In genomic region chr1:38664777-38665176, GRCm38 (mm10) we compare ENCODE assay signal across 8 mouse cellular contexts. TPM values are rescaled to one million over a fixed set of nuclear protein-coding genes. Genes with fewer than 3 reads are reported as not detected.
DNase-seq lines count a peak whose midpoint lies in the region; ATAC-seq lines count a peak whose summit lies in the region.

Gene Aff3, minus strand, starts transcription at chr1:38664955.

- DNase-seq in kidney, postnatal 25 days: no peak
- DNase-seq in left cerebral cortex, adult 8-10 months (ENCODE audit: low spot score in 2 of 2): no peak
- DNase-seq in thymus, postnatal 14 days: peak; percentile 77

- no peaks in the 10 kb centered on the region for H3K9me3 ChIP-seq in kidney, embryonic 15.5 days (replicated peaks)
- H3K9me3 ChIP-seq in heart, embryonic 11.5 days (replicated peaks; ENCODE audit: control insufficient read depth, low read length): no peaks in the 10 kb centered on the region

- H3K27me3 ChIP-seq in kidney, embryonic 15.5 days: no peaks in the 10 kb centered on the region
- no peaks in the 10 kb centered on the region for H3K27me3 ChIP-seq in heart, embryonic 11.5 days (ENCODE audit: control insufficient read depth, insufficient read depth, low read length)

- peak within 1 kb of the TSS; percentile 75 for H3K27ac ChIP-seq in kidney, embryonic 15.5 days
- no peak within 1 kb of the TSS for H3K27ac ChIP-seq in heart, embryonic 11.5 days (ENCODE audit: low read depth, low read length)

- H3K36me3 ChIP-seq in kidney, embryonic 15.5 days: no peaks in the 10 kb centered on the region
- H3K36me3 ChIP-seq in heart, embryonic 11.5 days (ENCODE audit: control insufficient read depth, insufficient read depth, low read length): no peaks in the 10 kb centered on the region

- ATAC-seq in kidney, embryonic 15.5 days (replicated peaks; ENCODE audit: low FRiP score): no peak
- peak; percentile 83 for ATAC-seq in common myeloid progenitor, adult 5-6 weeks (replicated peaks; ENCODE audit: low read depth, poor library complexity, severe bottlenecking)
- ATAC-seq in megakaryocyte-erythroid progenitor cell, adult 5-6 weeks (replicated peaks; ENCODE audit: low FRiP score, low TSS enrichment, poor library complexity, severe bottlenecking): peak; percentile 62
- no peak for ATAC-seq in cerebellum, adult (ENCODE audit: insufficient number of reproducible peaks, low FRiP score, low TSS enrichment)
- ATAC-seq in heart, embryonic 11.5 days (replicated peaks; ENCODE audit: insufficient number of reproducible peaks, low FRiP score, low TSS enrichment): no peak

- H3K4me2 ChIP-seq in kidney, embryonic 15.5 days: no peak within 1 kb of the TSS
- no peak within 1 kb of the TSS for H3K4me2 ChIP-seq in heart, embryonic 11.5 days

- H3K4me1 ChIP-seq in kidney, embryonic 15.5 days: peaks cover 8% of the 10 kb centered on the region
- no peaks in the 10 kb centered on the region; the same call in 1 of the 2 replicates for H3K4me1 ChIP-seq in heart, embryonic 11.5 days (ENCODE audit: control insufficient read depth, insufficient read depth, low read length)

- no peak within 1 kb of the TSS for H3K9ac ChIP-seq in kidney, embryonic 15.5 days
- H3K9ac ChIP-seq in heart, embryonic 11.5 days (ENCODE audit: low read depth, low read length): no peak within 1 kb of the TSS

- no peak within 1 kb of the TSS for H3K4me3 ChIP-seq in kidney, embryonic 15.5 days (replicated peaks)
- no peak within 1 kb of the TSS for H3K4me3 ChIP-seq in heart, embryonic 11.5 days (ENCODE audit: low read depth, low read length)

- 71% methylated on average over 13 of the region's 13 CpGs for WGBS in kidney, embryonic 15.5 days
- 67% methylated on average over 13 of the region's 13 CpGs for WGBS in heart, embryonic 11.5 days (ENCODE audit: insufficient replicate concordance)

RNA-seq across cellular contexts. Expression of gene Aff3, which starts in this region (rescaled TPM):
- polyA plus RNA-seq in kidney, embryonic 15.5 days (2015; fragmentation: Nextera tagmentation; extraction: Ambion mirVana): 7.5 and 9.1 TPM in 2 replicates
- 99.9 and 115 TPM in 2 replicates for total RNA-seq in common myeloid progenitor, adult 5-6 weeks (2017)
- 100 to 1,000 TPM in 3 of 4 experiments, 10 to 100 TPM in 1; 96.9 to 118 (median 107) TPM for total RNA-seq in left cerebral cortex, adult 8-10 months (2022)
- total RNA-seq in megakaryocyte-erythroid progenitor cell, adult 5-6 weeks (2014; fragmentation: Nextera tagmentation): 34.5 and 39.3 TPM in 2 replicates
- total RNA-seq in megakaryocyte-erythroid progenitor cell, adult 5-6 weeks (2017): 14.2 and 65.8 TPM in 2 replicates
- 6.6 and 6.7 TPM in 2 replicates for polyA plus RNA-seq in heart, embryonic 11.5 days (2014; fragmentation: Nextera tagmentation; extraction: Ambion mirVana)

Comparison
In these comparisons a context has a peak if more than half of its experiments do, and no peak if none do; other contexts are left out.
1. ATAC-seq: peak in common myeloid progenitor, adult 5-6 weeks (single experiment) and megakaryocyte-erythroid progenitor cell, adult 5-6 weeks (single experiment); none in kidney, embryonic 15.5 days (single experiment), cerebellum, adult (single experiment) and heart, embryonic 11.5 days (single experiment).